Mouse (Mus musculus): ENCODE results near the gene Itga9.

The Itga9 gene

DNA sequence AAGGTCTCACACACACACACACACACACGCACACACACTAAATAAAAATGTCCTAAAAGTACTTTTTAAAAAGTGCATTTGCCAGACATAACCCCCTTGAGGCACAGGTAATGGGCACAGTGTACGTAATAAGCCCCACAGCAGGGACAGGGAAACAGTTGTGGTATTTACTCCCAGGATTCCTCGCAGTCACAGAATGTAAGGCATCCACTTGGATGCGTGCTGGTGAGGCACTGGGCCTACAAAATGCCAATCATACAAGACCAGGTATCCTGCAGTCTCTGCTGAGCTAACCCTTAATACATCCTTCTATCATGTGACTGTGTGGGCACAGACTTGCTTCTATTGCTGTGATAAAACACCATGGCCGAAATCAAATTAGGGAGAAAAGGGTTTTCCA, 342.0 kb downstream of the Itga9 start:
- no peak for DNase-seq (ENCODE audit: low read depth, low spot score)

- DNase-seq (ENCODE audit: low read depth, low spot score): no peak
Observed at GRCm38 (mm10) chr9:118949124-118949523, 342.6 kb downstream of the Itga9 start.

DNA sequence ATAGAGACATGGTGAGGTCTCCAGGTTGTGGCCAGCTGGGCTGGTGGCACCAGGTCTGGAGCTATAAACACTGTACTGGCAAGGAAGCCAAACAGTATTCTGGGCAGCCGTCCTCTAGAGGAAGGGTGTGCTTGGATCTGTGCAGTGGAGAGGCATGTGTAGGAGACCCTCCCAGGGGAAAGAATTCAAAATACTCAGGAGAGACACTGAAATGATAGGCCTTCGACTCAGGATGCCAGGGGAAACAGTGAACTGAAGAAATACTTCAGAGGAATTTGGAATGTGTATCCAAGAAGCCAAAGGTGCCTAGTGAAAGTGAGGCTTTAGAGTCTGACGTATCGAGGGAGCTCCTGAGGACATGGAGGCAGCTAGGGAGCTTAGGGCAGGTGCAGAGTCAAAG, 343.2 kb downstream of the Itga9 start:
- no peak for DNase-seq (ENCODE audit: low read depth, low spot score)

GRCm38 (mm10) chr9:118950061-118950460, 343.6 kb downstream of the Itga9 start:
- no peak for DNase-seq (ENCODE audit: low read depth, low spot score)

Measured in brain, embryonic 18.5 days (tissue).